Mouse (Mus musculus): Measurements from ENCODE around the gene Usp21.
"Not testable (repeated sequence)": the region's sequence is repeated elsewhere in the genome, so short reads cannot be mapped to it uniquely, and the experiment has no call there.

GRCm38 (mm10) chr1:171306157-171306556, 18.4 kb upstream of the Usp21 start:
- TF ChIP-seq POLR2A, CTCF (IDR thresholded peaks at IDR 0.05; ENCODE audit: insufficient read depth, low read depth, low read length): not testable (repeated sequence)

All from olfactory bulb, adult 2 months (tissue).